Mouse (Mus musculus) midbrain, embryonic 13.5 days (tissue): Measurements from ENCODE around the gene R3hdm1. TPM values are rescaled to one million over a fixed set of nuclear protein-coding genes. Genes with fewer than 3 reads are reported as not detected.
A peak's percentile ranks its signal among the peaks of the same experiment; 100 is the strongest.
"Not testable (repeated sequence)": the region's sequence is repeated elsewhere in the genome, so short reads cannot be mapped to it uniquely, and the experiment has no call there.

Experiments
- ATAC-seq: fragments of 200-750 bp; cut with Nextera tagmentation; 2 replicates; pipeline ENCODE4 v1.8.0; 2017; ENCODE audit warnings: mild to moderate bottlenecking, moderate TSS enrichment, moderate library complexity
- H3K27ac ChIP-seq: fragments of 300-500 bp; sonication (generic); 2 replicates; pipeline ENCODE4 v1.5.1; 2015; ENCODE audit warnings: inconsistent platforms, mild to moderate bottlenecking, moderate library complexity
- H3K27me3 ChIP-seq: fragments of 300-500 bp; sonication (generic); 2 replicates; pipeline ENCODE4 v1.6.1; 2015; ENCODE audit warnings: mild to moderate bottlenecking, inconsistent platforms
- H3K36me3 ChIP-seq: fragments of 300-500 bp; sonication (generic); 2 replicates; pipeline ENCODE4 v1.6.1; 2015; ENCODE audit warnings: mild to moderate bottlenecking, inconsistent platforms
- H3K4me1 ChIP-seq: fragments of 300-500 bp; sonication (generic); replicated peaks from 2 replicates; pipeline ENCODE4 v1.6.1; 2015; ENCODE audit warnings: inconsistent platforms
- H3K4me2 ChIP-seq: fragments of 300-500 bp; sonication (generic); replicated peaks from 2 replicates; pipeline ENCODE4 v1.6.1; 2015; ENCODE audit warnings: moderate library complexity, mild to moderate bottlenecking, inconsistent platforms
- H3K4me3 ChIP-seq: fragments of 300-500 bp; sonication (generic); replicated peaks from 2 replicates; pipeline ENCODE4 v1.5.1; 2015; ENCODE audit warnings: mild to moderate bottlenecking, inconsistent platforms
- H3K9ac ChIP-seq: fragments of 300-500 bp; sonication (generic); replicated peaks from 2 replicates; pipeline ENCODE4 v1.6.1; 2015; ENCODE audit warnings: mild to moderate bottlenecking, inconsistent platforms
- H3K9me3 ChIP-seq: fragments of 300-500 bp; sonication (generic); 2 replicates; pipeline ENCODE4 v1.6.1; 2016; ENCODE audit warnings: mild to moderate bottlenecking, inconsistent platforms
- WGBS: fragments of 180-500 bp; shearing (Covaris S2); methylation state at CpG from one replicate; pipeline ENCODE4 v1.1.7; 2015; 5-methylcytosine and 5-hydroxymethylcytosine counted together
- microRNA counts: library from miRNA; unstranded; fragments of <30 nt; microRNA quantifications from one replicate; lab custom pipeline; 2016
- microRNA-seq: library from miRNA; unstranded; fragments of <30 nt; microRNA quantifications from one replicate; pipeline ENCODE4, GENCODE M21; 2016
- polyA plus RNA-seq: library from polyadenylated mRNA; unstranded; fragments of >200 nt; fragmentation: Nextera tagmentation; extraction: Ambion mirVana; gene quantifications from 2 replicates; pipeline ENCODE4 v1.2.1, GENCODE M21; 2015

The R3hdm1 gene
- polyA plus RNA-seq, 1 experiment from 2014 or later = 115 TPM

- 2% methylated on average over 19 of the region's 19 CpGs for WGBS
- peak; percentile 63 for ATAC-seq
- H3K36me3 ChIP-seq = no peaks in the 10 kb centered on the region; the same call in 1 of the 2 replicates
- peaks cover 23% of the 10 kb centered on the region for H3K4me1 ChIP-seq
- no peaks in the 10 kb centered on the region for H3K27me3 ChIP-seq
- peak overlapping the region; percentile 94 for H3K4me2 ChIP-seq
- peak overlapping the region; percentile 87 for H3K9ac ChIP-seq
- peak overlapping the region; percentile 92 for H3K27ac ChIP-seq
- H3K9me3 ChIP-seq = no peaks in the 10 kb centered on the region
- peak overlapping the region; percentile 74 for H3K4me3 ChIP-seq
Measured at GRCm38 (mm10) chr1:128244727-128245355, 141.7 kb downstream of the R3hdm1 start.

GRCm38 (mm10) chr1:128267061-128267460 is 164.0 kb downstream of the R3hdm1 start:
- not testable (repeated sequence) for H3K4me3 ChIP-seq, H3K27ac ChIP-seq, H3K4me2 ChIP-seq, ATAC-seq, H3K4me1 ChIP-seq, H3K9me3 ChIP-seq, H3K27me3 ChIP-seq, H3K9ac ChIP-seq
- WGBS = 81% methylated on average over 7 of the region's 7 CpGs
- peaks cover 86% of the 10 kb centered on the region for H3K36me3 ChIP-seq

GRCm38 (mm10) chr1:128270731-128271130 is 167.6 kb downstream of the R3hdm1 start:
- WGBS = 97% methylated on average over 3 of the region's 3 CpGs
- no peak overlapping the region for H3K27ac ChIP-seq
- no peaks in the 10 kb centered on the region for H3K9me3 ChIP-seq
- H3K9ac ChIP-seq = no peak overlapping the region
- H3K4me1 ChIP-seq = no peaks in the 10 kb centered on the region
- no peak overlapping the region for H3K4me3 ChIP-seq
- no peak overlapping the region for H3K4me2 ChIP-seq
- peaks cover 91% of the 10 kb centered on the region for H3K36me3 ChIP-seq
- H3K27me3 ChIP-seq = no peaks in the 10 kb centered on the region
- ATAC-seq = no peak

GRCm38 (mm10) chr1:128275908-128276307 is 172.8 kb downstream of the R3hdm1 start:
- H3K4me3 ChIP-seq = no peak overlapping the region
- no peak overlapping the region for H3K4me2 ChIP-seq
- no peaks in the 10 kb centered on the region for H3K4me1 ChIP-seq
- no peak for ATAC-seq
- no peak overlapping the region for H3K9ac ChIP-seq
- no peak overlapping the region for H3K27ac ChIP-seq
- WGBS = 100% methylated on average over 1 of the region's 1 CpGs
- no peaks in the 10 kb centered on the region for H3K27me3 ChIP-seq
- H3K9me3 ChIP-seq = no peaks in the 10 kb centered on the region
- H3K36me3 ChIP-seq = peaks cover 89% of the 10 kb centered on the region

GRCm38 (mm10) chr1:128278563-128278962 is 175.5 kb downstream of the R3hdm1 start:
- Histone ChIP-seq H3K4me2 (no peak overlapping the region), H3K27ac (no peak overlapping the region), H3K9me3 (peaks cover 6% of the 10 kb centered on the region; the same call in 1 of the 2 replicates), H3K9ac (no peak overlapping the region), H3K4me1 (no peaks in the 10 kb centered on the region), H3K4me3 (no peak overlapping the region), H3K27me3 (no peaks in the 10 kb centered on the region), H3K36me3 (peaks cover 80% of the 10 kb centered on the region)
- ATAC-seq = no peak
- 95% methylated on average over 3 of the region's 3 CpGs for WGBS

- Histone ChIP-seq H3K27ac (no peak overlapping the region), H3K9me3 (peaks cover 6% of the 10 kb centered on the region; the same call in 1 of the 2 replicates), H3K9ac (no peak overlapping the region), H3K27me3 (no peaks in the 10 kb centered on the region), H3K4me2 (no peak overlapping the region), H3K4me1 (no peaks in the 10 kb centered on the region), H3K4me3 (no peak overlapping the region), H3K36me3 (peaks cover 61% of the 10 kb centered on the region)
- no peak for ATAC-seq
- WGBS = 97% methylated on average over 3 of the region's 3 CpGs
Measured at GRCm38 (mm10) chr1:128281753-128282152, 178.7 kb downstream of the R3hdm1 start.

- no peaks in the 10 kb centered on the region for H3K4me1 ChIP-seq
- H3K36me3 ChIP-seq = peaks cover 49% of the 10 kb centered on the region
- 95% methylated on average over 3 of the region's 3 CpGs for WGBS
- no peak overlapping the region for H3K4me2 ChIP-seq
- H3K9me3 ChIP-seq = peaks cover 6% of the 10 kb centered on the region; the same call in 1 of the 2 replicates
- H3K27me3 ChIP-seq = no peaks in the 10 kb centered on the region
- no peak overlapping the region for H3K4me3 ChIP-seq
- no peak overlapping the region for H3K27ac ChIP-seq
- H3K9ac ChIP-seq = no peak overlapping the region
- ATAC-seq = no peak
Measured at GRCm38 (mm10) chr1:128282924-128283323, 179.8 kb downstream of the R3hdm1 start.

- Histone ChIP-seq H3K9ac (no peak overlapping the region), H3K27me3 (no peaks in the 10 kb centered on the region), H3K36me3 (peaks cover 38% of the 10 kb centered on the region), H3K4me1 (no peaks in the 10 kb centered on the region), H3K4me3 (no peak overlapping the region), H3K9me3 (peaks cover 6% of the 10 kb centered on the region; the same call in 1 of the 2 replicates), H3K27ac (no peak overlapping the region), H3K4me2 (no peak overlapping the region)
- 93% methylated on average over 8 of the region's 8 CpGs for WGBS
- no peak for ATAC-seq
Measured at GRCm38 (mm10) chr1:128284157-128284690, 181.1 kb downstream of the R3hdm1 start.

- 85% methylated on average over 9 of the region's 9 CpGs for WGBS
Measured at GRCm38 (mm10) chr1:128285136-128285535, 182.0 kb downstream of the R3hdm1 start.

More at GRCm38 (mm10) chr1:128285136-128285535, 182.0 kb downstream of the R3hdm1 start:
- Histone ChIP-seq H3K27me3 (no peaks in the 10 kb centered on the region), H3K4me3 (no peak overlapping the region), H3K4me2 (no peak overlapping the region), H3K36me3 (peaks cover 29% of the 10 kb centered on the region), H3K27ac (no peak overlapping the region), H3K9ac (no peak overlapping the region), H3K4me1 (no peaks in the 10 kb centered on the region), H3K9me3 (peaks cover 6% of the 10 kb centered on the region; the same call in 1 of the 2 replicates)
- peak; percentile 40; the same call in 1 of the 2 replicates for ATAC-seq

MicroRNA genes within 50 kb of the gene (microRNA counts, 519-probe panel; counts per million panel counts)
- 4,064 counts per million, percentile 76 among the panel's probes with 10 or more counts for microRNA mmu-miR-128 (lab: Ali Mortazavi, UCI)

Small RNAs within 50 kb of the gene (microRNA-seq; reads per million reads assigned to microRNA genes)
- gene Mir128-1 = 556 reads per million, percentile 73 among the genes with 10 or more reads in this experiment

Other genes with a start within 250 kb of the R3hdm1 start
- 0.15 and 0.17 TPM in 2 replicates for gene Map3k19, start 248.3 kb upstream of the R3hdm1 start, polyA plus RNA-seq
- gene Rab3gap1, start 234.5 kb upstream of the R3hdm1 start, polyA plus RNA-seq = 22.7 and 23.6 TPM in 2 replicates
- 6.1 and 6.2 TPM in 2 replicates for gene Zranb3, start 254 bp upstream of the R3hdm1 start, polyA plus RNA-seq
- gene Ubxn4, start 140.7 kb downstream of the R3hdm1 start, polyA plus RNA-seq = 84.1 and 84.6 TPM in 2 replicates
- 0.12 and 0.27 TPM in 2 replicates for gene Lct, start 225.0 kb downstream of the R3hdm1 start, polyA plus RNA-seq